ENCODE assay signal across 16 mouse cellular contexts in genomic region chr11:54021396-54022093, GRCm38 (mm10). TPM values are rescaled to one million over a fixed set of nuclear protein-coding genes. Genes with fewer than 3 reads are reported as not detected.
"Had no signal": no experiment of that assay in that cellular context is flagged by ENCODE, and none has a peak within 500 bp of the region (broad histone marks: within the 10 kb centered on the region; RNA-seq: fewer than 3 reads in every experiment).

No protein-coding gene starts in this region.

- H3K36me3 ChIP-seq: limb, embryonic 12.5 days; lung, embryonic 15.5 days; midbrain, embryonic 12.5 days; neural tube, embryonic 13.5 days; stomach, embryonic 15.5 days had no signal

- H3K27me3 ChIP-seq: lung, embryonic 15.5 days; stomach, embryonic 15.5 days had no signal

- ATAC-seq: hindbrain, postnatal 0 days; midbrain, embryonic 16.5 days had no signal

- H3K4me3 ChIP-seq: limb, embryonic 12.5 days; lung, embryonic 15.5 days; midbrain, embryonic 12.5 days; neural tube, embryonic 13.5 days; stomach, embryonic 15.5 days had no signal

- H3K9ac ChIP-seq: limb, embryonic 12.5 days; lung, embryonic 15.5 days; midbrain, embryonic 12.5 days; neural tube, embryonic 13.5 days; stomach, embryonic 15.5 days had no signal

- H3K27ac ChIP-seq: hindbrain, postnatal 0 days; limb, embryonic 12.5 days; lung, embryonic 15.5 days; macrophage; midbrain, embryonic 12.5 days; neural tube, embryonic 13.5 days; stomach, embryonic 15.5 days had no signal

- DNase-seq: layer of hippocampus, adult 9-11 months; layer of hippocampus, postnatal 36 days; lung, postnatal 14 days; retina, postnatal 1 day; right cerebral cortex, postnatal 4 days; thymus, adult 2 months; thymus, postnatal 25 days had no signal

- H3K9me3 ChIP-seq: limb, embryonic 12.5 days; lung, embryonic 15.5 days; midbrain, embryonic 12.5 days; neural tube, embryonic 13.5 days; stomach, embryonic 15.5 days had no signal

- H3K4me1 ChIP-seq: limb, embryonic 12.5 days; lung, embryonic 15.5 days; midbrain, embryonic 12.5 days; neural tube, embryonic 13.5 days; stomach, embryonic 15.5 days had no signal

- H3K4me2 ChIP-seq: limb, embryonic 12.5 days; lung, embryonic 15.5 days; midbrain, embryonic 12.5 days; neural tube, embryonic 13.5 days; stomach, embryonic 15.5 days had no signal

RNA-seq across cellular contexts. Expression of gene Pdlim4, which starts 47.3 kb away (rescaled TPM):
- total RNA-seq: megakaryocyte-erythroid progenitor cell, adult 5-6 weeks had no signal
